Mouse (Mus musculus) mouse trophoblast stem cell (cell line): ENCODE data around the gene Ccnd3.

ENCODE experiments used
- in situ Hi-C, 2 experiments: fragments of 300-500 bp; cut with MseI, MboI; formaldehyde crosslinking; loops; 2 replicates in 1 of 2; 3 replicates in 1 of 2; pipeline ENCODE4 v1.15.1; 2025

Ccnd3 gene

GRCm38 (mm10) chr17:47593854-47594182 is 89.0 kb downstream of the Ccnd3 start:
- in situ Hi-C loops, result no loop called here

- in situ Hi-C loops, result no loop called here
These were observed 89.5 kb downstream of the Ccnd3 start for GRCm38 (mm10) chr17:47594183-47594968.

- in situ Hi-C loops, result loop anchor here in 1 of 2 experiments (5.0 kb wide), 1 partner anchor 83 kb away; no protein-coding TSS in a partner anchor
These were observed 90.1 kb downstream of the Ccnd3 start for GRCm38 (mm10) chr17:47594969-47595247.

GRCm38 (mm10) chr17:47595248-47596161 is 90.7 kb downstream of the Ccnd3 start:
- in situ Hi-C loops, result loop anchor here in 1 of 2 experiments (5.0 kb wide), 1 partner anchor 83 kb away; no protein-coding TSS in a partner anchor

GRCm38 (mm10) chr17:47596162-47596838 is 91.4 kb downstream of the Ccnd3 start:
- in situ Hi-C loops, result loop anchor here in 1 of 2 experiments (5.0 kb wide), 1 partner anchor 84 kb away; no protein-coding TSS in a partner anchor

- in situ Hi-C loops, result loop anchor here in 1 of 2 experiments (5.0 kb wide), 1 partner anchor 85 kb away; no protein-coding TSS in a partner anchor
These were observed 92.0 kb downstream of the Ccnd3 start for GRCm38 (mm10) chr17:47596839-47597164.

- in situ Hi-C loops, result loop anchor here in 1 of 2 experiments (5.0 kb wide), 1 partner anchor 85 kb away; no protein-coding TSS in a partner anchor
These were observed 92.4 kb downstream of the Ccnd3 start for GRCm38 (mm10) chr17:47597261-47597660.

GRCm38 (mm10) chr17:47597838-47598579 is 93.2 kb downstream of the Ccnd3 start:
- in situ Hi-C loops, result loop anchor here in 1 of 2 experiments (5.0 kb wide), 1 partner anchor 86 kb away; no protein-coding TSS in a partner anchor

GRCm38 (mm10) chr17:47598580-47599304 is 93.9 kb downstream of the Ccnd3 start:
- in situ Hi-C loops, result loop anchor here in 1 of 2 experiments (5.0 kb wide), 1 partner anchor 86 kb away; no protein-coding TSS in a partner anchor

GRCm38 (mm10) chr17:47599511-47600297 is 94.9 kb downstream of the Ccnd3 start:
- in situ Hi-C loops, result loop anchor here (5.0 kb wide), 1 partner anchor 87 kb away; no protein-coding TSS in a partner anchor

GRCm38 (mm10) chr17:47600601-47601388 is 95.9 kb downstream of the Ccnd3 start:
- in situ Hi-C loops, result loop anchor here in 1 of 2 experiments (5.0 kb wide), 1 partner anchor 88 kb away; no protein-coding TSS in a partner anchor

GRCm38 (mm10) chr17:47601389-47601755 is 96.5 kb downstream of the Ccnd3 start:
- in situ Hi-C loops, result loop anchor here in 1 of 2 experiments (5.0 kb wide), 1 partner anchor 89 kb away; no protein-coding TSS in a partner anchor

- in situ Hi-C loops, result loop anchor here in 1 of 2 experiments (5.0 kb wide), 1 partner anchor 90 kb away; no protein-coding TSS in a partner anchor
These were observed 97.4 kb downstream of the Ccnd3 start for GRCm38 (mm10) chr17:47602289-47602688.

- in situ Hi-C loops, result no loop called here
These were observed 101.4 kb downstream of the Ccnd3 start for GRCm38 (mm10) chr17:47606220-47606619.

GRCm38 (mm10) chr17:47609182-47609581 is 104.3 kb downstream of the Ccnd3 start:
- in situ Hi-C loops, result no loop called here

GRCm38 (mm10) chr17:47610849-47611660 is 106.2 kb downstream of the Ccnd3 start, which contains the start of the genes Bysl, Med20 and Gm20517:
Gene Bysl, minus strand, starts transcription at chr17:47611492.
Gene Med20, plus strand, starts transcription at chr17:47611582.
Gene Gm20517, plus strand, starts transcription at chr17:47611589.
- in situ Hi-C loops, result no loop called here

- in situ Hi-C loops, result no loop called here
These were observed 106.8 kb downstream of the Ccnd3 start for GRCm38 (mm10) chr17:47611661-47611982.
